Mouse (Mus musculus) liver, embryonic 14.5 days (tissue): Measurements from ENCODE around the gene Pex7.

ENCODE experiments used
- CTCF ChIP-seq: IDR thresholded peaks from 2 replicates; pipeline ENCODE4 v1.5.1; 2016; ENCODE audit warnings: antibody characterized with exemption, low read depth, control low read depth
- EP300 ChIP-seq: IDR thresholded peaks from 2 replicates; pipeline ENCODE4 v1.6.1; 2016; ENCODE audit warnings: antibody characterized with exemption, low read depth

GRCm38 (mm10) chr10:19953032-19953761 lies 45.7 kb upstream of the Pex7 start:
- no peak for TF ChIP-seq EP300
- TF ChIP-seq CTCF: no peak
